Mouse (Mus musculus) thymus, adult 2 months (tissue): ENCODE measurements around the gene Actg1. TPM values are rescaled to one million over a fixed set of nuclear protein-coding genes. Genes with fewer than 3 reads are reported as not detected.
A peak's percentile ranks its signal among the peaks of the same experiment; 100 is the strongest.

ENCODE experiments used
- DNase-seq: peaks from one replicate; pipeline ENCODE4 v3.0.0; 2021
- H3K27ac ChIP-seq: fragments of 200-500 bp; 2 replicates; pipeline ENCODE4 v1.5.1; 2012; ENCODE audit warnings: low read length, control low read depth; ENCODE audit not compliant: control insufficient read depth, insufficient read depth
- H3K27me3 ChIP-seq: fragments of 200-500 bp; 2 replicates; pipeline ENCODE4 v1.6.1; 2012; ENCODE audit warnings: mild to moderate bottlenecking, low read length, moderate library complexity, mixed read lengths; ENCODE audit not compliant: control insufficient read depth, insufficient read depth
- H3K36me3 ChIP-seq: fragments of 200-500 bp; 2 replicates; pipeline ENCODE4 v1.6.1; 2012; ENCODE audit warnings: mild to moderate bottlenecking, low read length, moderate library complexity; ENCODE audit not compliant: control insufficient read depth, insufficient read depth
- H3K4me1 ChIP-seq: fragments of 200-500 bp; replicated peaks from 2 replicates; pipeline ENCODE4 v1.6.1; 2012; ENCODE audit warnings: low read length; ENCODE audit not compliant: control insufficient read depth, insufficient read depth
- H3K4me3 ChIP-seq: fragments of 200-500 bp; 2 replicates; pipeline ENCODE4 v1.5.1; 2012; ENCODE audit warnings: mild to moderate bottlenecking, low read length, control low read depth, moderate library complexity; ENCODE audit not compliant: control insufficient read depth, insufficient read depth
- CTCF ChIP-seq: fragments of 200-500 bp; IDR thresholded peaks from 2 replicates; pipeline ENCODE4 v1.5.1; 2012; ENCODE audit warnings: mild to moderate bottlenecking, control low read depth, low read length, moderate library complexity, borderline replicate concordance; ENCODE audit not compliant: control insufficient read depth, poor library complexity, insufficient read depth; ENCODE audit errors: extremely low read depth
- POLR2A ChIP-seq: fragments of 200-500 bp; IDR thresholded peaks from 2 replicates; pipeline ENCODE4 v1.6.1; 2012; ENCODE audit warnings: mild to moderate bottlenecking, low read length, control low read depth, moderate library complexity; ENCODE audit not compliant: control insufficient read depth, poor library complexity, insufficient read depth; ENCODE audit errors: extremely low read depth
- WGBS: fragments of 180-500 bp; shearing (Covaris S2); methylation state at CpG from one replicate; pipeline ENCODE4 v1.1.7; 2018; 5-methylcytosine and 5-hydroxymethylcytosine counted together
- polyA plus RNA-seq: library from polyadenylated mRNA; depleted of rRNA; stranded (reverse); fragments of >200 nt; gene quantifications from 2 replicates; pipeline ENCODE4 v1.2.3, GENCODE M21; 2012

Actg1 gene
- polyA plus RNA-seq, 1 experiment, result 1,233 TPM

GRCm38 (mm10) chr11:120306366-120307131 lies 41.8 kb downstream of the Actg1 start:
- Histone ChIP-seq H3K36me3 (no peaks in the 10 kb centered on the region), H3K4me1 (peaks cover 37% of the 10 kb centered on the region), H3K27ac (no peak overlapping the region), H3K27me3 (no peaks in the 10 kb centered on the region), H3K4me3 (no peak overlapping the region)
- TF ChIP-seq CTCF (no peak), POLR2A (no peak)
- 77% methylated on average over 12 of the region's 12 CpGs for WGBS
- DNase-seq, result no peak

GRCm38 (mm10) chr11:120305535-120306365 lies 42.6 kb downstream of the Actg1 start:
- Histone ChIP-seq H3K4me1 (peaks cover 31% of the 10 kb centered on the region), H3K27me3 (no peaks in the 10 kb centered on the region), H3K4me3 (peak overlapping the region; percentile 39), H3K36me3 (no peaks in the 10 kb centered on the region), H3K27ac (no peak overlapping the region)
- WGBS, result 28% methylated on average over 15 of the region's 15 CpGs
- DNase-seq, result no peak
- TF ChIP-seq CTCF (no peak), POLR2A (no peak)

- peak; percentile 89 for DNase-seq
- H3K4me3 ChIP-seq, result peak overlapping the region; percentile 51
- peaks cover 27% of the 10 kb centered on the region for H3K4me1 ChIP-seq
- TF ChIP-seq POLR2A (peak; percentile 84), CTCF (peak; percentile 76)
- H3K27ac ChIP-seq, result no peak overlapping the region
- H3K36me3 ChIP-seq, result no peaks in the 10 kb centered on the region
- whole genome bisulfite sequencing, result 3% methylated on average over 53 of the region's 53 CpGs
- no peaks in the 10 kb centered on the region for H3K27me3 ChIP-seq
Measured at GRCm38 (mm10) chr11:120304886-120305534, 43.3 kb downstream of the Actg1 start.

- TF ChIP-seq POLR2A (no peak), CTCF (no peak)
- DNase-seq, result no peak
- H3K27me3 ChIP-seq, result no peaks in the 10 kb centered on the region
- 78% methylated on average over 5 of the region's 5 CpGs for WGBS
- H3K36me3 ChIP-seq, result no peaks in the 10 kb centered on the region
- H3K4me3 ChIP-seq, result no peak overlapping the region
- H3K4me1 ChIP-seq, result peaks cover 27% of the 10 kb centered on the region
- no peak overlapping the region for H3K27ac ChIP-seq
Measured at GRCm38 (mm10) chr11:120304350-120304694, 44.0 kb downstream of the Actg1 start.

- TF ChIP-seq CTCF, result no peak
- no peak for TF ChIP-seq POLR2A
- H3K36me3 ChIP-seq, result no peaks in the 10 kb centered on the region
- H3K4me3 ChIP-seq, result no peak overlapping the region
- 98% methylated on average over 19 of the region's 21 CpGs for WGBS
- no peaks in the 10 kb centered on the region for H3K27me3 ChIP-seq
- no peak for DNase-seq
- no peak overlapping the region for H3K27ac ChIP-seq
- H3K4me1 ChIP-seq, result peaks cover 27% of the 10 kb centered on the region
Measured at GRCm38 (mm10) chr11:120303559-120304349, 44.6 kb downstream of the Actg1 start.
